Mouse (Mus musculus) cerebellum, adult 11 months (tissue): ENCODE data around the gene 2310022A10Rik.
"Not testable (repeated sequence)": the region's sequence is repeated elsewhere in the genome, so short reads cannot be mapped to it uniquely, and the experiment has no call there.

Experiments used
- DNase-seq: peaks from one replicate; pipeline ENCODE4 v3.0.0; 2022

The 2310022A10Rik gene

DNA sequence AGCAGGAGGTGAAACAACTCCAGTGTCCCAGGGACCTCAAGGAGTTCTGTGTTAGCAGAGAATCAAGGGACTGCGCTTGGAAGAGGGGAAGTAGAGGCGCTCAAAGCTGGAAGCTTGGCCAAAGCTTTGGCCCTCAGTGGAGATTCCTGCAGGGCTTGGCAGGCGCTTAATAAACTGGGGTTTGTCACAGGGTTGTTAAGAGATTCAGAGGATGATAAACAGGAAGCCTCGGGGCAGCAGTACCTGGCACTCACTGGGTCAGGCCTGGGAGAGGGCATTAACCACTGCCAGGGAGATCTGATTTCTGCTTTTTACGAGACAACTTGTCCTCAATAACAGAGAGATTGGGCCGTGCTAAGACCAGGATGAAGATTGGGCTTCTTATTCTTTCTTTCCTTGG, 68.0 kb downstream of the 2310022A10Rik start:
- DNase-seq = no peak

DNA sequence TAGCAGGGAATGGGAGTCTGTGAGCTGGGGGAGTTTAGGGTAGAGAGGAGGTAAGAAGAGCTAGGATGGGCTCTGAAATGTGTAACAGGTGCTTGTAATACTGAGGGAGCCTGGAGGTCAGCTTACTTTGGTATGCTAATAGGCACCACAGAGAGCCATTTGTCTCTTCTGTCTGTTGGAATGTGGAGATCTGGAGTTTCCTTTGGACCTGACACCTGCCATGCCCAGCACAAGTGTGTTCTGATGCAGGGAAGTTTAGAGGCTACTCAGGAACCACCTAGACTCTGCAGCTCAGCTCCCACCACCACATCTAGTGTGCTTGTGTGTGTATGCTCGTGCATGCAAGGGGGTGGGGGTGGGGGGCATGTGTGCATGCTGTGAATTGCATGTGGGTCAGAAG, 69.2 kb downstream of the 2310022A10Rik start:
- DNase-seq = no peak

DNA sequence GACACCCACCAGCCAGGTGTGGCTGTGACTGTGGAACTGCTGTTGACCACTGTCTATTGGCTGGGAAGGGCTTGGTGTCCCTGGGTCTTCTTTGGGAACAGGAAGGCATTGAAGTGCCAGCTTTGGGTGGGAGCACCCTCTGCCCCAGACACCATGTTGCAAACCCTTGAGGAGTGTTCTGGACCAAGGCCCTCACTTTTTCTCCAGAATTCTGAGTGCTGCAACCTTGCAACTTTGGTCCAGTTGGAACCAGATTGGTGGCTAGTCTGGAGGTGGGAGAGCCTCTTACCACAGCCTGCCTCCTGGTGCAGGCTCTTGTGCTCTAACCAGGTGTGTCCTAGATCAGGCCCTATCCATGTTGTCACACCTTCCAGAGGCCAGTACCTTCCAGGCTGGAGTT, 71.9 kb downstream of the 2310022A10Rik start:
- no peak for DNase-seq

DNA sequence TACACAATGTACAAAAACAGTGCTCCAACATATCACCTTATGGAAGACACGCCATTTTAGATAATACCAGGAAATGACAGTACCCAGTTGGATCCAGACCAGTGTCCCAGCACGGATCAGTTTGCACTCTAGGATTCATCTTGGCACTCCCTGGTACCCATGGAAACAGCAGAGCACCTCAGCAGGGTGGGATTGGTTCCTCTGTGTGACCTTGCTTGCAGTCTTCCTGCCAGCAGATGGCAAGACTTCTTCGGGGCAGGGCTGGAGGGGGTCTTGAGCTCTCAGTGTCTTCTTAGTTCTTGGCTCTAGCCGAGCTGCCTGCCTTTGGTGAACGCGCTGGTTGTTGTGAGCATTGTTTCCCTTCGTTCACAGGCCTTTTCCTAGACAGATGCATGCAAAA, 74.7 kb downstream of the 2310022A10Rik start:
- no peak for DNase-seq

DNA sequence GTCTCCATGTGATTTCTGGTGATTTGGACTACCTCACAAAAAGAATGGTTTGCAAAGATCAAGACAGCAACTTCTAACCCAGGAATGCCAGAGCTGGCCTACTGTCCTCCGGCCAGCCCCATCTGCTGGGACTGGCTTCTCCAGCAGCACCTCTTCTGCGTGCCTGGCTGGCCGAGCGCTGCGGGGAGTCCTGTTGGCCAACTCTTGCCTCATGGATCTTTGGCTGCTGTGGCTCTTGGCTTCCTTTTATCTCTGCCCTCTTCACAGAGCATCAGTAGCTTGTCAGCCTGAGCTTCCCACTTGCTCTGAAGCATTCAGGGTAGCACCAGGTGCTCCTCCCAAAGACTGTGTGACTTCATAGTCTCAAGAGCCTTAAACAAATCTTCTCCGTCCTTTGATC, 75.2 kb downstream of the 2310022A10Rik start:
- DNase-seq = no peak

DNA sequence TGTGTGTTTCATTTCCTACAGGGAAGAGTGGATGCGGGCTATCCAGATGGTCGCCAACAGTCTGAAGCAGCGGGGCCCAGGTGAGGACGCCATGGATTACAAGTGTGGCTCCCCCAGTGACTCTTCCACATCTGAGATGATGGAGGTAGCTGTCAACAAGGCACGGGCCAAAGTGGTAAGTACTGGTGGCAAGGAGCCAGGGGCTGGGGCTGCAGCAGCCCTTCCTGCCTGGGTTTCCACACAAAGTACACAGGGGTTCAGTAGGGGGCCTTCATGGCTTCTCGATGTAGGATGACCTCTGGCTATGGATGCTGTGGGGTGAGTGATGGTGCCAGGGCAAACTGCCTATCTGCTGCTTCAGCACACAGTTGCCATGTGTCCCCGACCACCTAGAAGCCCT, 75.8 kb downstream of the 2310022A10Rik start:
- DNase-seq = not testable (repeated sequence)

DNA sequence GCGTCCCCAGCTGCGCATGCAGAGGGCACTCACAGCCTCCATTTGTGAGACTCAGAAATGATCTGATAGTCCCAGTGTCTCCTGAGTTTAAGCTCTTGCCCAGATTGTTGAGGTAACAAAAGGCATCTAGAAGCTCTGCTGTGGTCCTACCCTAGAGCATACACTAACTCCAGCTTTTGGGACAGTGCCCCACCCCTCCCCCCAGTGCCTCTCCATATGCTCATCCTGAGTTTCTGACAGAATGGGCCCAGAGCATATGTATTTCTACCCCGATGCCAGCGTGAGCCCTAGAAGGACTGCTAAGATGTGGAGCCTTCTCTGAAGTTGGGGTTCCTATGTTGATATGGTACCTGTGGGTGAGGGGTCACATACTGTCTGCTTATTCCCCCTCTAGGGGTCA, 78.4 kb downstream of the 2310022A10Rik start:
- DNase-seq = no peak
